Mouse (Mus musculus): ENCODE measurements around the gene Dnajb13. TPM values are rescaled to one million over a fixed set of nuclear protein-coding genes. Genes with fewer than 3 reads are reported as not detected.

Gene Dnajb13
- polyA plus RNA-seq, 1 experiment from 2014 or later: 0.18 TPM

DNA sequence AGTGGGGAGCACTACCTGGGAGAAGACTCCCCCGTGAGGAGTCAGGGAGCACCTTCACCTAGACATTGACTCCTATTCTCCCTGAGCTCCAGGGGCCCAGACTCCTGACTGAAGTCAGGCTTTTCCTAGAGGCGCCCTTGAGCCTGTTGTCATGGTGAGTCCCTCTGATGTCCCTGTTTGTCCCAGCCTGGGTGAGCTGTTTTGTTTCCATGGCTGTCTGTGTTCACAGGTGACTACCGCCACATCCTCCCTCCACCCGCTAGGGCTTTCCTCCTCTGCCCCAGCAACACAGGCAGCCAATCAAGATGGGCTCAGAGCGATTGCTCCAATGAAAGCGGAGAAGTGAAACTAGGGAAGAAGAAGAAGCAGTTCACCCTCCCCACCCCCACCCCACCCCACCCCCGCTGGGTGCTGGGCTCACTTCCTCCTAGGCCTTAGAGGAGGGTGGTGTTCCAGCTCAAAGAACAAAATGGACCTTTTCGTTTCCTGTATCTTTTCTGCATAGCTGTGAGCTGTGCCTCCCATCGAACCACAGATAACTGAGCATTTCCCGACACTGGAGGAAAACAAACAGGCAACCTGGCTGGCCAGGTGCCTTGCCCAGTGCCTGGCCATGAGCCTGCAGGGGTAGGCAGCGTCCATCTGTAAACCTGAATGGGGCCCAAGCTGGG lies 19.0 kb downstream of the Dnajb13 start:
- ATAC-seq (replicated peaks; ENCODE audit: low FRiP score, low read depth) (peak; percentile 81), DNase-seq (ENCODE audit: low spot score) (peak; percentile 89)
- peak overlapping the region; percentile 27; the same call in 1 of the 2 replicates for H3K9ac ChIP-seq (ENCODE audit: low read depth, low read length)
- H3K27ac ChIP-seq: peak overlapping the region; percentile 83
- H3K4me1 ChIP-seq (replicated peaks; ENCODE audit: insufficient read depth, low read length): peaks cover 25% of the 10 kb centered on the region
- no peaks in the 10 kb centered on the region for H3K9me3 ChIP-seq (replicated peaks; ENCODE audit: low read length)
- H3K4me2 ChIP-seq (ENCODE audit: low read length): peak overlapping the region; percentile 96
- H3K4me3 ChIP-seq (replicated peaks; ENCODE audit: low read depth, low read length): 0 out of 2 replicates have a peak overlapping the region, but pooled peaks have one; percentile 55
- peaks cover 34% of the 10 kb centered on the region; the same call in 1 of the 2 replicates for H3K36me3 ChIP-seq (ENCODE audit: insufficient read depth, low read length)
- no peak for TF ChIP-seq CTCF (IDR thresholded peaks at IDR 0.05; ENCODE audit: low read depth)
- H3K27me3 ChIP-seq (ENCODE audit: insufficient read depth, low read length): no peaks in the 10 kb centered on the region
- 19% methylated on average over 11 of the region's 11 CpGs for WGBS

- Histone ChIP-seq H3K4me3 (replicated peaks; ENCODE audit: low read depth, low read length) (peak overlapping the region; percentile 55; the same call in 1 of the 2 replicates), H3K9ac (ENCODE audit: low read depth, low read length) (peak overlapping the region; percentile 19; the same call in 1 of the 2 replicates), H3K27ac (peak overlapping the region; percentile 82), H3K4me1 (replicated peaks; ENCODE audit: insufficient read depth, low read length) (peaks cover 25% of the 10 kb centered on the region), H3K4me2 (ENCODE audit: low read length) (peak overlapping the region; percentile 96), H3K27me3 (ENCODE audit: insufficient read depth, low read length) (no peaks in the 10 kb centered on the region), H3K36me3 (ENCODE audit: insufficient read depth, low read length) (peaks cover 29% of the 10 kb centered on the region; the same call in 1 of the 2 replicates), H3K9me3 (replicated peaks; ENCODE audit: low read length) (no peaks in the 10 kb centered on the region)
- DNase-seq (ENCODE audit: low spot score): no peak
- 44% methylated on average over 8 of the region's 8 CpGs for WGBS
- no peak for TF ChIP-seq CTCF (IDR thresholded peaks at IDR 0.05; ENCODE audit: low read depth)
- ATAC-seq (replicated peaks; ENCODE audit: low FRiP score, low read depth): no peak
These were observed 19.7 kb downstream of the Dnajb13 start for GRCm38 (mm10) chr7:100495042-100495441.

DNA sequence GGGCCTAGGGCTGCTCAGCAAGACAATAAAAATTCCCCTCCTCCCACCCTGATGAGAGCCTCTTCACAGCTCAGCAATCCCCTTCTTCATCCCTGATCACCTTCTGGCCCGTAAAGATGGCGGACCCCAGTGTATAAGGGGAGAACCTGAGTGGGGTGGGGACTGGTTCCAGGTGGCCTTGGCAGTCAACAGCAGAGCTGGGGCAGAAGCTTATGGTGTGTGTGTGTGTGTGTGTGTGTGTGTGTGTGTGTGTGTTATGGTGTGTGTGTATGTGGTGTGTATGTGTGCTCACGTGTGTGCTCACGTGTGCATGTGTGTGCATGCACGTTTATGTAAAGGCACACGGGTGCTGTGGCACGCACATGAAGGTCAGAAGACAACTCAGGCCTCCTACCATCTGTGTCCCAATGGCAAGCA lies 20.3 kb downstream of the Dnajb13 start:
- no peaks in the 10 kb centered on the region for H3K27me3 ChIP-seq (ENCODE audit: insufficient read depth, low read length)
- H3K4me3 ChIP-seq (replicated peaks; ENCODE audit: low read depth, low read length): peak overlapping the region; percentile 55
- H3K27ac ChIP-seq: peak overlapping the region; percentile 82
- no peak for ATAC-seq (replicated peaks; ENCODE audit: low FRiP score, low read depth)
- peak overlapping the region; percentile 70 for H3K9ac ChIP-seq (ENCODE audit: low read depth, low read length)
- DNase-seq (ENCODE audit: low spot score): peak; percentile 34
- H3K4me1 ChIP-seq (replicated peaks; ENCODE audit: insufficient read depth, low read length): peaks cover 25% of the 10 kb centered on the region
- 71% methylated on average over 7 of the region's 7 CpGs for WGBS
- H3K36me3 ChIP-seq (ENCODE audit: insufficient read depth, low read length): peaks cover 24% of the 10 kb centered on the region; the same call in 1 of the 2 replicates
- H3K9me3 ChIP-seq (replicated peaks; ENCODE audit: low read length): no peaks in the 10 kb centered on the region
- TF ChIP-seq CTCF (IDR thresholded peaks at IDR 0.05; ENCODE audit: low read depth): no peak
- H3K4me2 ChIP-seq (ENCODE audit: low read length): peak overlapping the region; percentile 96

- Histone ChIP-seq H3K36me3 (ENCODE audit: insufficient read depth, low read length) (peaks cover 18% of the 10 kb centered on the region; the same call in 1 of the 2 replicates), H3K4me1 (replicated peaks; ENCODE audit: insufficient read depth, low read length) (peaks cover 25% of the 10 kb centered on the region), H3K27me3 (ENCODE audit: insufficient read depth, low read length) (no peaks in the 10 kb centered on the region), H3K4me3 (replicated peaks; ENCODE audit: low read depth, low read length) (peak overlapping the region; percentile 55), H3K9ac (ENCODE audit: low read depth, low read length) (peak overlapping the region; percentile 70), H3K27ac (peak overlapping the region; percentile 82), H3K4me2 (ENCODE audit: low read length) (peak overlapping the region; percentile 96), H3K9me3 (replicated peaks; ENCODE audit: low read length) (no peaks in the 10 kb centered on the region)
- TF ChIP-seq CTCF (IDR thresholded peaks at IDR 0.05; ENCODE audit: low read depth): no peak
- peak; percentile 53 for ATAC-seq (replicated peaks; ENCODE audit: low FRiP score, low read depth)
- 10% methylated on average over 19 of the region's 19 CpGs for WGBS
- DNase-seq (ENCODE audit: low spot score): peak; percentile 92
These were observed 21.0 kb downstream of the Dnajb13 start for GRCm38 (mm10) chr7:100493484-100494414.

- peak within 1 kb of the TSS; percentile 96 for H3K4me2 ChIP-seq (ENCODE audit: low read length)
- peak within 1 kb of the TSS; percentile 70 for H3K9ac ChIP-seq (ENCODE audit: low read depth, low read length)
- DNase-seq (ENCODE audit: low spot score) (peak; percentile 85), ATAC-seq (replicated peaks; ENCODE audit: low FRiP score, low read depth) (peak; percentile 50)
- peak within 1 kb of the TSS; percentile 55 for H3K4me3 ChIP-seq (replicated peaks; ENCODE audit: low read depth, low read length)
- H3K27me3 ChIP-seq (ENCODE audit: insufficient read depth, low read length): no peaks in the 10 kb centered on the region
- no peak for TF ChIP-seq CTCF (IDR thresholded peaks at IDR 0.05; ENCODE audit: low read depth)
- peak within 1 kb of the TSS; percentile 82 for H3K27ac ChIP-seq
- H3K9me3 ChIP-seq (replicated peaks; ENCODE audit: low read length): no peaks in the 10 kb centered on the region
- H3K36me3 ChIP-seq (ENCODE audit: insufficient read depth, low read length): peaks cover 11% of the 10 kb centered on the region; the same call in 1 of the 2 replicates
- WGBS: under 1% methylated on average over 27 of the region's 27 CpGs
- H3K4me1 ChIP-seq (replicated peaks; ENCODE audit: insufficient read depth, low read length): peaks cover 25% of the 10 kb centered on the region
These were observed 21.7 kb downstream of the Dnajb13 start, which contains the start of gene Ucp2 for GRCm38 (mm10) chr7:100493117-100493483. Gene Ucp2, plus strand, starts transcription at chr7:100493337.
